ENCODE assay signal across 8 mouse cellular contexts in genomic region chr10:82860181-82860928, GRCm38 (mm10). TPM values are rescaled to one million over a fixed set of nuclear protein-coding genes. Genes with fewer than 3 reads are reported as not detected.
DNase-seq lines count a peak whose midpoint lies in the region; ATAC-seq and TF ChIP-seq lines count a peak whose summit lies in the region.

No protein-coding gene starts in this region.

- peaks cover 11% of the 10 kb centered on the region; the same call in 1 of the 2 replicates for H3K4me1 ChIP-seq in hindbrain, postnatal 0 days (ENCODE audit: insufficient read depth, low read length)

- TF ChIP-seq CTCF in hindbrain, postnatal 0 days (IDR thresholded peaks at IDR 0.05; ENCODE audit: low read depth) = no peak

- peak overlapping the region; percentile 78 for H3K9ac ChIP-seq in hindbrain, postnatal 0 days (replicated peaks; ENCODE audit: low read length)

- 1% methylated on average over 49 of the region's 50 CpGs for WGBS in hindbrain, postnatal 0 days

- peak; percentile 81 to 95 for DNase-seq in adrenal gland, adult (ENCODE audit: inconsistent age in 2 of 2, low spot score in 1 of 2)
- peak; percentile 49 to 66 for DNase-seq in cerebellum, postnatal 4 days (ENCODE audit: low spot score in 2 of 2)
- peak; percentile 25 to 59 for DNase-seq in gastrocnemius, adult 8-10 months (ENCODE audit: low spot score in 2 of 2)
- DNase-seq in hindbrain, postnatal 0 days (ENCODE audit: low spot score) = peak; percentile 76
- DNase-seq in left cerebral cortex, postnatal 36 days (ENCODE audit: low spot score in 2 of 2) = peak; percentile 59 to 67
- DNase-seq in mesoderm, embryonic 11.5 days (ENCODE audit: low read depth, low spot score) = peak; percentile 81
- DNase-seq in right cerebral cortex, postnatal 14 days = peak; percentile 53
- DNase-seq in urinary bladder, postnatal 4 days (ENCODE audit: low spot score in 2 of 2) = peak; percentile 61 to 69

- H3K4me2 ChIP-seq in hindbrain, postnatal 0 days (ENCODE audit: low read depth, low read length) = peak overlapping the region; percentile 87

- ATAC-seq in hindbrain, postnatal 0 days = peak; percentile 62

- H3K27ac ChIP-seq in hindbrain, postnatal 0 days = peak overlapping the region; percentile 92

- 0 out of 2 replicates have a peak, but pooled peaks cover 4% of the 10 kb centered on the region for H3K36me3 ChIP-seq in hindbrain, postnatal 0 days (ENCODE audit: insufficient read depth, low read length)

- no peaks in the 10 kb centered on the region for H3K27me3 ChIP-seq in hindbrain, postnatal 0 days (ENCODE audit: insufficient read depth, low read length)

- intact Hi-C loops in left cerebral cortex, postnatal 36 days (cut with DNase I) = loop anchor here (5.0 kb wide), 1 partner anchor 37 kb away; no protein-coding TSS in a partner anchor

- peak overlapping the region; percentile 76 for H3K4me3 ChIP-seq in hindbrain, postnatal 0 days (ENCODE audit: low read length)

- H3K9me3 ChIP-seq in hindbrain, postnatal 0 days (ENCODE audit: low read length) = no peaks in the 10 kb centered on the region

RNA-seq across cellular contexts. Expression of gene Eid3, which starts 6.1 kb away (rescaled TPM):
- 1 to 10 TPM in 2 of 4 experiments, under 1 TPM in 2; 0.63 to 1.1 (median 1.0) TPM for total RNA-seq in gastrocnemius, adult 8-10 months (2022)
- 0.50 and 2.6 TPM in 2 replicates for total RNA-seq in hindbrain, postnatal 0 days (2014; rRNA removed)
- polyA plus RNA-seq in hindbrain, postnatal 0 days (2015; fragmentation: Nextera tagmentation; extraction: Ambion mirVana) = 0.26 and 0.33 TPM in 2 replicates
- 1 to 10 TPM; 1.5 to 3.0 TPM for total RNA-seq in left cerebral cortex, postnatal 36 days (2021)

RNA-seq across cellular contexts. Expression of gene Txnrd1, which starts 26.6 kb away (rescaled TPM):
- 10 to 100 TPM; 56.7 to 79.1 (median 63.5) TPM for total RNA-seq in gastrocnemius, adult 8-10 months (2022)
- 79.6 and 80.0 TPM in 2 replicates for total RNA-seq in hindbrain, postnatal 0 days (2014; rRNA removed)
- 62.3 and 64.8 TPM in 2 replicates for polyA plus RNA-seq in hindbrain, postnatal 0 days (2015; fragmentation: Nextera tagmentation; extraction: Ambion mirVana)
- 10 to 100 TPM; 43.0 to 50.9 TPM for total RNA-seq in left cerebral cortex, postnatal 36 days (2021)

Comparison
In these comparisons a context has a peak if more than half of its experiments do, and no peak if none do; other contexts are left out.
1. Peak in every context shown above with its lines: DNase-seq, ATAC-seq, H3K4me3 ChIP-seq and H3K27ac ChIP-seq.